Mouse (Mus musculus) 3134 (cell line): ENCODE measurements around the gene Map1b.
A peak's percentile ranks its signal among the peaks of the same experiment; 100 is the strongest.

Experiments used
- DNase-seq: peaks from one replicate; pipeline ENCODE4 v3.0.0-alpha.2; 2011; ENCODE audit warnings: low spot score; ENCODE audit not compliant: insufficient read length; ENCODE audit errors: extremely low read depth

Map1b gene

GRCm38 (mm10) chr13:99516448-99516881 is at the start of gene Map1b:
Map1b (minus strand) TSS chr13:99516540.
- peak; percentile 88 for DNase-seq

GRCm38 (mm10) chr13:99564346-99564745 is 48.0 kb upstream of the Map1b start:
- no peak for DNase-seq

- no peak for DNase-seq
These were observed 46.7 kb upstream of the Map1b start for GRCm38 (mm10) chr13:99563021-99563420.

- DNase-seq: no peak
These were observed 45.7 kb upstream of the Map1b start for GRCm38 (mm10) chr13:99561843-99562550.

- no peak for DNase-seq
These were observed 44.6 kb upstream of the Map1b start for GRCm38 (mm10) chr13:99560674-99561639.

GRCm38 (mm10) chr13:99558216-99558906 is 42.0 kb upstream of the Map1b start:
- no peak for DNase-seq

- no peak for DNase-seq
These were observed 41.5 kb upstream of the Map1b start for GRCm38 (mm10) chr13:99557813-99558212.

GRCm38 (mm10) chr13:99557331-99557730 is 41.0 kb upstream of the Map1b start:
- no peak for DNase-seq

- no peak for DNase-seq
These were observed 38.6 kb upstream of the Map1b start for GRCm38 (mm10) chr13:99554960-99555359.

- no peak for DNase-seq
These were observed 38.1 kb upstream of the Map1b start for GRCm38 (mm10) chr13:99554466-99554865.

GRCm38 (mm10) chr13:99552381-99552780 is 36.0 kb upstream of the Map1b start:
- DNase-seq: no peak

- DNase-seq: no peak
These were observed 34.5 kb upstream of the Map1b start for GRCm38 (mm10) chr13:99550679-99551369.

- DNase-seq: no peak
These were observed 33.7 kb upstream of the Map1b start for GRCm38 (mm10) chr13:99550060-99550459.

GRCm38 (mm10) chr13:99549584-99549983 is 33.2 kb upstream of the Map1b start:
- no peak for DNase-seq

- no peak for DNase-seq
These were observed 30.5 kb upstream of the Map1b start for GRCm38 (mm10) chr13:99546832-99547231.

GRCm38 (mm10) chr13:99545201-99545600 is 28.9 kb upstream of the Map1b start:
- DNase-seq: no peak

GRCm38 (mm10) chr13:99541429-99542267 is 25.3 kb upstream of the Map1b start:
- no peak for DNase-seq

GRCm38 (mm10) chr13:99539288-99539687 is 22.9 kb upstream of the Map1b start:
- no peak for DNase-seq

- DNase-seq: no peak
These were observed 22.5 kb upstream of the Map1b start for GRCm38 (mm10) chr13:99538851-99539250.
